Mouse (Mus musculus) intestine, embryonic 16.5 days (tissue): ENCODE measurements around the gene Ear6. TPM values are rescaled to one million over a fixed set of nuclear protein-coding genes. Genes with fewer than 3 reads are reported as not detected.

Source experiments
- ATAC-seq: fragments of 200-750 bp; cut with Nextera tagmentation; 2 replicates; pipeline ENCODE4 v1.8.0; 2017; ENCODE audit warnings: moderate TSS enrichment, moderate library complexity
- H3K27ac ChIP-seq: fragments of 300-500 bp; sonication (generic); 2 replicates; pipeline ENCODE4 v1.5.1; 2014; ENCODE audit warnings: mild to moderate bottlenecking, low read length
- H3K27me3 ChIP-seq: fragments of 300-500 bp; sonication (generic); replicated peaks from 2 replicates; pipeline ENCODE4 v1.6.1; 2014; ENCODE audit warnings: low read length, control low read depth, mixed read lengths; ENCODE audit not compliant: control insufficient read depth, insufficient read depth
- H3K36me3 ChIP-seq: fragments of 300-500 bp; sonication (generic); 2 replicates; pipeline ENCODE4 v1.6.1; 2014; ENCODE audit warnings: low read length, control low read depth; ENCODE audit not compliant: control insufficient read depth, insufficient read depth
- H3K4me1 ChIP-seq: fragments of 300-500 bp; sonication (generic); 2 replicates; pipeline ENCODE4 v1.6.1; 2014; ENCODE audit warnings: low read length, control low read depth, mixed read lengths; ENCODE audit not compliant: control insufficient read depth, insufficient read depth
- H3K4me2 ChIP-seq: fragments of 300-500 bp; sonication (generic); 2 replicates; pipeline ENCODE4 v1.6.1; 2014; ENCODE audit warnings: low read depth, low read length, control low read depth
- H3K4me3 ChIP-seq: fragments of 300-500 bp; sonication (generic); 2 replicates; pipeline ENCODE4 v1.5.1; 2014; ENCODE audit warnings: mild to moderate bottlenecking, low read length
- H3K9ac ChIP-seq: fragments of 300-500 bp; sonication (generic); 2 replicates; pipeline ENCODE4 v1.6.1; 2014; ENCODE audit warnings: low read depth, low read length
- H3K9me3 ChIP-seq: fragments of 300-500 bp; sonication (generic); 2 replicates; pipeline ENCODE4 v1.6.1; 2016; ENCODE audit warnings: low read length, control low read depth; ENCODE audit not compliant: control insufficient read depth
- WGBS: fragments of 180-500 bp; shearing (Covaris S2); extraction: QIAGEN DNeasy Blood & Tissue Kit; methylation state at CpG from one replicate; pipeline ENCODE4 v1.1.7; 2014; 5-methylcytosine and 5-hydroxymethylcytosine counted together
- microRNA-seq: library from miRNA; unstranded; fragments of <30 nt; microRNA quantifications from one replicate; pipeline ENCODE4, GENCODE M21; 2016
- polyA plus RNA-seq: library from polyadenylated mRNA; unstranded; fragments of >200 nt; fragmentation: Nextera tagmentation; extraction: Ambion mirVana; gene quantifications from 2 replicates; pipeline ENCODE4 v1.2.1, GENCODE M21; 2015

Ear6 gene
- polyA plus RNA-seq, 1 experiment from 2014 or later, result 0.26 TPM

GRCm38 (mm10) chr14:51902806-51903710 lies 49.6 kb downstream of the Ear6 start:
- no peak overlapping the region for H3K4me2 ChIP-seq
- ATAC-seq, result peak; percentile 51; the same call in 1 of the 2 replicates
- no peaks in the 10 kb centered on the region for H3K9me3 ChIP-seq
- no peaks in the 10 kb centered on the region for H3K27me3 ChIP-seq
- no peak overlapping the region for H3K4me3 ChIP-seq
- no peak overlapping the region for H3K9ac ChIP-seq
- WGBS, result 56% methylated on average over 9 of the region's 9 CpGs
- H3K4me1 ChIP-seq, result peaks cover 5% of the 10 kb centered on the region
- no peak overlapping the region; the same call in 1 of the 2 replicates for H3K27ac ChIP-seq
- H3K36me3 ChIP-seq, result no peaks in the 10 kb centered on the region

DNA sequence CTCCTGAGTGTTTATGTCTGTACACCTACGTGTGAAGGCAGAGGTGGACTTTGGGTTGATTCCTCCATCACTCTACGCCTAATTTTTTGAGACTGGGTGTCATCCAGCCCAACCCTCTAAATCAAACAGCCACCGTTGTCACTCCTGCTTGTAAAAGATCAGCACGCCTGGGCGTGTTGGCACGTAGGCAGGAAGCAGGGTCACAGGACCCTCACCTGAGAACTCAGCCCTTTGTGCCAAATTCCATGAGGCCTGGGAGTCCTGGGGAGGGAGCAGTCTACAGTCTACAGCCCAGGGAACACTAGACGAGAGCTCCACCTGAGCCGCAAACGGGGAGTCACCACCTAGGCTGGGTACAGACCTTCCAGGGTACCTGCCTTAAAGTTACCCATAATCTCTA lies 50.3 kb downstream of the Ear6 start:
- 68% methylated on average over 9 of the region's 9 CpGs for WGBS
- ATAC-seq, result peak; percentile 73

More for the DNA sequence above, 50.3 kb downstream of the Ear6 start:
- H3K36me3 ChIP-seq, result no peaks in the 10 kb centered on the region
- no peaks in the 10 kb centered on the region for H3K27me3 ChIP-seq
- H3K4me1 ChIP-seq, result peaks cover 5% of the 10 kb centered on the region
- H3K9me3 ChIP-seq, result no peaks in the 10 kb centered on the region
- 0 out of 2 replicates have a peak overlapping the region, but pooled peaks have one; percentile 32 for H3K27ac ChIP-seq
- no peak overlapping the region; the same call in 1 of the 2 replicates for H3K9ac ChIP-seq
- H3K4me2 ChIP-seq, result no peak overlapping the region
- no peak overlapping the region for H3K4me3 ChIP-seq

Small RNA genes within 50 kb of the gene (microRNA-seq; reads per million reads assigned to microRNA genes)
- not detected for gene Gm27375

Other genes with a start within 250 kb of the Ear6 start
- not detected in 2 replicates for gene Gm17078, start 242.4 kb upstream of the Ear6 start, polyA plus RNA-seq
- not detected in 2 replicates for gene Gm4181, start 218.0 kb upstream of the Ear6 start, polyA plus RNA-seq
- gene Gm17079, start 158.2 kb upstream of the Ear6 start, polyA plus RNA-seq, result not detected in 2 replicates
- gene Gm5800, start 136.5 kb upstream of the Ear6 start, polyA plus RNA-seq, result not detected in 2 replicates
- gene Ang4, start 80.1 kb upstream of the Ear6 start, polyA plus RNA-seq, result 4.4 and 4.9 TPM in 2 replicates
- gene AY358078, start 53.7 kb upstream of the Ear6 start, polyA plus RNA-seq, result not detected in 2 replicates
- 50.3 and 57.1 TPM in 2 replicates for gene Mettl17, start 31.1 kb downstream of the Ear6 start, polyA plus RNA-seq
- gene Slc39a2, start 39.2 kb downstream of the Ear6 start, polyA plus RNA-seq, result 1.3 TPM in 2 replicates
- 62.1 and 64.2 TPM in 2 replicates for gene Ndrg2, start 60.5 kb downstream of the Ear6 start, polyA plus RNA-seq
- gene Tppp2, start 64.7 kb downstream of the Ear6 start, polyA plus RNA-seq, result not detected in 2 replicates
- not detected in 2 replicates for gene Rnase13, start 69.1 kb downstream of the Ear6 start, polyA plus RNA-seq
- gene Arhgef40, start 131.0 kb downstream of the Ear6 start, polyA plus RNA-seq, result 52.0 and 53.0 TPM in 2 replicates
- 99.0 and 118 TPM in 2 replicates for gene Tmem253, start 162.0 kb downstream of the Ear6 start, polyA plus RNA-seq
- 19.7 and 20.5 TPM in 2 replicates for gene Zfp219, start 167.0 kb downstream of the Ear6 start, polyA plus RNA-seq
- gene Olfr221, start 188.8 kb downstream of the Ear6 start, polyA plus RNA-seq, result not detected in 2 replicates